Mouse (Mus musculus): ENCODE results near the gene Elmod3. TPM values are rescaled to one million over a fixed set of nuclear protein-coding genes. Genes with fewer than 3 reads are reported as not detected.

Elmod3 gene
- polyA plus RNA-seq, 1 experiment from 2014 or later, result 15.1 TPM

Other genes starting within 250 kb of the Elmod3 start
- 10.8 and 11.7 TPM in 2 replicates for gene Tmem150a, start 243.0 kb downstream of the Elmod3 start, polyA plus RNA-seq (2014; fragmentation: Nextera tagmentation; extraction: Ambion mirVana)
- 96.9 and 98.0 TPM in 2 replicates for gene Rnf181, start 231.5 kb downstream of the Elmod3 start, polyA plus RNA-seq (2014; fragmentation: Nextera tagmentation; extraction: Ambion mirVana)
- 19.6 and 21.4 TPM in 2 replicates for gene Vamp5, start 217.9 kb downstream of the Elmod3 start, polyA plus RNA-seq (2014; fragmentation: Nextera tagmentation; extraction: Ambion mirVana)
- gene Vamp8, start 207.7 kb downstream of the Elmod3 start, polyA plus RNA-seq (2014; fragmentation: Nextera tagmentation; extraction: Ambion mirVana), result 177 and 183 TPM in 2 replicates
- gene Ggcx, start 184.1 kb downstream of the Elmod3 start, polyA plus RNA-seq (2014; fragmentation: Nextera tagmentation; extraction: Ambion mirVana), result 12.8 and 17.7 TPM in 2 replicates
- gene Mat2a, start 158.9 kb downstream of the Elmod3 start, polyA plus RNA-seq (2014; fragmentation: Nextera tagmentation; extraction: Ambion mirVana), result 378 and 409 TPM in 2 replicates
- gene Sh2d6, start 76.7 kb downstream of the Elmod3 start, polyA plus RNA-seq (2014; fragmentation: Nextera tagmentation; extraction: Ambion mirVana), result 0.18 and 0.27 TPM in 2 replicates
- gene Capg, start 54.0 kb downstream of the Elmod3 start, polyA plus RNA-seq (2014; fragmentation: Nextera tagmentation; extraction: Ambion mirVana), result 36.7 and 37.9 TPM in 2 replicates
- 20.7 and 21.3 TPM in 2 replicates for gene Retsat, start 62 bp upstream of the Elmod3 start, polyA plus RNA-seq (2014; fragmentation: Nextera tagmentation; extraction: Ambion mirVana)
- 37.6 and 40.8 TPM in 2 replicates for gene Tgoln1, start 18.6 kb upstream of the Elmod3 start, polyA plus RNA-seq (2014; fragmentation: Nextera tagmentation; extraction: Ambion mirVana)
- gene Tcf7l1, start 190.8 kb upstream of the Elmod3 start, polyA plus RNA-seq (2014; fragmentation: Nextera tagmentation; extraction: Ambion mirVana), result 23.1 and 26.5 TPM in 2 replicates